Mouse (Mus musculus) olfactory bulb, adult 2 months (tissue): ENCODE measurements around the gene Dlg5. TPM values are rescaled to one million over a fixed set of nuclear protein-coding genes. Genes with fewer than 3 reads are reported as not detected.

Source experiments
- H3K27ac ChIP-seq: fragments of 200-500 bp; 2 replicates; pipeline ENCODE4 v1.5.1; 2012; ENCODE audit warnings: low read depth, low read length; ENCODE audit not compliant: insufficient read depth
- H3K4me1 ChIP-seq: fragments of 200-500 bp; 2 replicates; pipeline ENCODE4 v1.6.1; 2012; ENCODE audit warnings: low read length; ENCODE audit not compliant: control insufficient read depth, insufficient read depth
- H3K4me3 ChIP-seq: fragments of 200-500 bp; 2 replicates; pipeline ENCODE4 v1.5.1; 2012; ENCODE audit warnings: mild to moderate bottlenecking, low read depth, low read length, moderate library complexity; ENCODE audit not compliant: insufficient read depth
- CTCF ChIP-seq: fragments of 200-500 bp; IDR thresholded peaks from 2 replicates; pipeline ENCODE4 v1.5.1; 2012; ENCODE audit warnings: low read depth, mild to moderate bottlenecking, low read length, moderate library complexity; ENCODE audit not compliant: insufficient read depth
- POLR2A ChIP-seq: fragments of 200-500 bp; IDR thresholded peaks from 2 replicates; pipeline ENCODE4 v1.6.1; 2012; ENCODE audit warnings: mild to moderate bottlenecking, low read depth, low read length, moderate library complexity; ENCODE audit not compliant: insufficient read depth
- WGBS: fragments of 180-500 bp; shearing (Covaris S2); methylation state at CpG from one replicate; pipeline ENCODE4 v1.1.7; 2018; 5-methylcytosine and 5-hydroxymethylcytosine counted together
- polyA plus RNA-seq: library from polyadenylated mRNA; stranded (reverse); fragments of >200 nt; gene quantifications from 2 replicates; pipeline ENCODE4 v1.2.4, GENCODE M21; 2012; ENCODE audit warnings: low replicate concordance; ENCODE audit not compliant: missing spikeins, insufficient read depth, insufficient read length

The Dlg5 gene
- polyA plus RNA-seq, 1 experiment: not detected

DNA sequence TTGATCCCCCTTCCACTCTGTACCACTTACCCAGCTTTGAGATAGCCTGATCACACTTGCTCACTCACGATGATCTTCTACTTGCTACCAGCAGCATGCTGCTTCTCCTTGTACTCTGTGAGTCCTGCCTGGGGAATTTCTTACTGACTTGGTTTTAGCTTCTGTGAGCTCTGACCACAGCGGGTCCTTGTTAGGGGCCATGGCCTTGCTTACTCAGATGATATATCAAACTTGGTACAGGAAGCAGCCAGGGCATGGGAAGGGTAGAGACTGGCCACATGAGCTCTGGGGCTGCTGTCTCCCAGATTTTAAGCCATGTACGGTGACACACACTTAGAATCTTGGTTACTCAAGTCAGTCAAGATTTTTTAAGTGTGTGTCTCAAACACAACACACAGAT lies 156.5 kb downstream of the Dlg5 start:
- Histone ChIP-seq H3K4me3 (no peak overlapping the region), H3K27ac (no peak overlapping the region), H3K4me1 (no peaks in the 10 kb centered on the region; the same call in 1 of the 2 replicates)
- 92% methylated on average over 3 of the region's 3 CpGs for WGBS
- TF ChIP-seq POLR2A (no peak), CTCF (no peak)

DNA sequence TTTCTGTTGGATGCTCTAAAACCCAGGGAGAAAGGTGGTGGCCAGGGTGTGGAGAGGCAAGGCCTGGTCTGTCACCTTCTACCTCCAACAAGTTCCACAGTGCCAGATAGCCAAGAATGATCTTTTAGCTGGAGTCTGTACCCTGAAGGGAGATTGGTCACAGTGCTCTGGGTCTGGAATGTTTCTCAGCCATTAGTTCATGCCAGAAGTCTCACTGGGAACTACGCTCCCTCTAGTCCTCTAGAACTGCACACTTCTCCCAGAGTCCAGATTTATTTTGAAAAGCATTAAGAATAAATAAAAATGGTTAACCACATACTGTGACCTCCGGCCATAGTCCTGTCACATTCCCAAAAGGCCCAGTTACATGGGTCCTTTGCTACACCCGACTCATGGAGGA lies 158.3 kb downstream of the Dlg5 start:
- no peak overlapping the region for H3K4me3 ChIP-seq
- H3K27ac ChIP-seq: no peak overlapping the region
- WGBS: 91% methylated on average over 3 of the region's 3 CpGs
- no peak for TF ChIP-seq POLR2A
- H3K4me1 ChIP-seq: no peaks in the 10 kb centered on the region; the same call in 1 of the 2 replicates

DNA sequence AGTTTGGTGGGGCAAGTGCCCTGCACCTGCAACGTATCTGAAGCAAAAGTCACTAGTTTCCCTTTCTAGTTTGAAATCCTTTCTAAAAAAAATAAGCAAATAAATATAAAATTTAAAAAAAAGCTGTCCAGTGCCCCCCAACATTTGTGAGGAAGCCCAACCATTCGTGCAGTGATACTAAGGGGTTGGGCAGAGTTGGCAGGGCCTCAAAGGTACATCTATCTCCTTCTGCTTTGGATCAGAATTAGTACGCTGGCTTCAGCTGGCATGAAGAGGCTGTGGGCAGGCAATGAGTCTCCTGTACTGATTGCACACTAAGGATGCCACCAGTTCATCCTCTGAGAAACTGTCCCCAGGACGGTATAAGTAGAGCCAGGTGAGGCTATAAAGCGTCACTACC lies 159.2 kb downstream of the Dlg5 start:
- Histone ChIP-seq H3K4me1 (peaks cover 5% of the 10 kb centered on the region; the same call in 1 of the 2 replicates), H3K4me3 (no peak overlapping the region), H3K27ac (no peak overlapping the region)
- TF ChIP-seq CTCF (no peak), POLR2A (no peak)
- WGBS: 83% methylated on average over 5 of the region's 5 CpGs

Other genes with a start within 250 kb of the Dlg5 start
- 75.1 and 317 TPM in 2 replicates for gene Kcnma1, start 231.4 kb downstream of the Dlg5 start, polyA plus RNA-seq
- not detected in 2 replicates for gene E330034G19Rik, start 47.3 kb upstream of the Dlg5 start, polyA plus RNA-seq
- gene Polr3a, start 241.1 kb upstream of the Dlg5 start, polyA plus RNA-seq: not detected in 2 replicates
- gene Rps24, start 241.2 kb upstream of the Dlg5 start, polyA plus RNA-seq: 2,934 TPM in 1 of 2 replicates, not detected in the other